Mouse (Mus musculus) hindbrain, postnatal 0 days (tissue): ENCODE measurements around the gene Zfp607b. TPM values are rescaled to one million over a fixed set of nuclear protein-coding genes. Genes with fewer than 3 reads are reported as not detected.

Experiments used
- ATAC-seq: fragments of 200-750 bp; cut with Nextera tagmentation; 2 replicates; pipeline ENCODE4 v1.8.0; 2017; ENCODE audit warnings: mild to moderate bottlenecking, moderate TSS enrichment, moderate library complexity
- DNase-seq: peaks from one replicate; pipeline ENCODE4 v3.0.0-alpha.2; 2015; ENCODE audit warnings: low spot score
- H3K27ac ChIP-seq: fragments of 300-500 bp; sonication (generic); 2 replicates; pipeline ENCODE4 v1.5.1; 2014; ENCODE audit warnings: mild to moderate bottlenecking
- H3K27me3 ChIP-seq: fragments of 300-500 bp; sonication (generic); 2 replicates; pipeline ENCODE4 v1.6.1; 2014; ENCODE audit warnings: low read length, mixed read lengths; ENCODE audit not compliant: insufficient read depth
- H3K36me3 ChIP-seq: fragments of 300-500 bp; sonication (generic); 2 replicates; pipeline ENCODE4 v1.6.1; 2014; ENCODE audit warnings: low read length, mixed read lengths; ENCODE audit not compliant: insufficient read depth
- H3K4me1 ChIP-seq: fragments of 300-500 bp; sonication (generic); 2 replicates; pipeline ENCODE4 v1.6.1; 2014; ENCODE audit warnings: antibody characterized with exemption, low read length, mixed read lengths; ENCODE audit not compliant: insufficient read depth
- H3K4me2 ChIP-seq: fragments of 300-500 bp; sonication (generic); 2 replicates; pipeline ENCODE4 v1.6.1; 2014; ENCODE audit warnings: low read depth, mild to moderate bottlenecking, low read length, moderate library complexity, mixed read lengths
- H3K4me3 ChIP-seq: fragments of 300-500 bp; sonication (generic); 2 replicates; pipeline ENCODE4 v1.5.1; 2014; ENCODE audit warnings: low read length
- H3K9ac ChIP-seq: fragments of 300-500 bp; sonication (generic); replicated peaks from 2 replicates; pipeline ENCODE4 v1.6.1; 2014; ENCODE audit warnings: mild to moderate bottlenecking, low read length, moderate library complexity, mixed read lengths
- H3K9me3 ChIP-seq: fragments of 300-500 bp; sonication (generic); 2 replicates; pipeline ENCODE4 v1.6.1; 2016; ENCODE audit warnings: low read length, mixed read lengths
- CTCF ChIP-seq: IDR thresholded peaks from 2 replicates; pipeline ENCODE4 v1.5.1; 2016; ENCODE audit warnings: antibody characterized with exemption, control low read depth, low read depth
- WGBS: fragments of 180-500 bp; shearing (Covaris S2); extraction: QIAGEN DNeasy Blood & Tissue Kit; methylation state at CpG from one replicate; pipeline ENCODE4 v1.1.7; 2014; 5-methylcytosine and 5-hydroxymethylcytosine counted together
- polyA plus RNA-seq: library from polyadenylated mRNA; unstranded; fragments of >200 nt; fragmentation: Nextera tagmentation; extraction: Ambion mirVana; gene quantifications from 2 replicates; pipeline ENCODE4 v1.2.1, GENCODE M21; 2015
- total RNA-seq: library from RNA; depleted of rRNA; stranded (reverse); fragments of >200 nt; gene quantifications from 2 replicates; pipeline ENCODE4 v1.2.3, GENCODE M21; 2014

The Zfp607b gene
- total and polyA plus RNA-seq, 2 experiments from 2014 or later: 5.6 to 8.5 TPM

GRCm38 (mm10) chr7:27653681-27654437, 35.3 kb upstream of the Zfp607b start, which contains the start of gene Ttc9b:
Ttc9b (plus strand) TSS chr7:27653915.
- Histone ChIP-seq H3K9ac (peak within 1 kb of the TSS; percentile 82), H3K27ac (peak within 1 kb of the TSS; percentile 92), H3K9me3 (no peaks in the 10 kb centered on the region), H3K27me3 (no peaks in the 10 kb centered on the region), H3K4me1 (no peaks in the 10 kb centered on the region), H3K4me3 (peak within 1 kb of the TSS; percentile 55), H3K36me3 (peaks cover 17% of the 10 kb centered on the region; the same call in 1 of the 2 replicates), H3K4me2 (peak within 1 kb of the TSS; percentile 62)
- 2% methylated on average over 54 of the region's 62 CpGs for WGBS
- DNase-seq (peak; percentile 91), ATAC-seq (peak; percentile 76)
- TF ChIP-seq CTCF: peak; percentile 49

- Histone ChIP-seq H3K4me1 (no peaks in the 10 kb centered on the region), H3K4me2 (peak overlapping the region; percentile 62), H3K4me3 (peak overlapping the region; percentile 55), H3K9ac (peak overlapping the region; percentile 82), H3K36me3 (peaks cover 17% of the 10 kb centered on the region; the same call in 1 of the 2 replicates), H3K9me3 (no peaks in the 10 kb centered on the region), H3K27ac (peak overlapping the region; percentile 92), H3K27me3 (no peaks in the 10 kb centered on the region)
- TF ChIP-seq CTCF: peak; percentile 71
- DNase-seq (peak; percentile 70), ATAC-seq (no peak)
- WGBS: 62% methylated on average over 20 of the region's 20 CpGs
These were observed 34.4 kb upstream of the Zfp607b start for GRCm38 (mm10) chr7:27654607-27655276.

- DNase-seq: no peak
- Histone ChIP-seq H3K9me3 (no peaks in the 10 kb centered on the region), H3K4me2 (peak overlapping the region; percentile 62; the same call in 1 of the 2 replicates), H3K27me3 (no peaks in the 10 kb centered on the region), H3K9ac (no peak overlapping the region), H3K36me3 (peaks cover 17% of the 10 kb centered on the region; the same call in 1 of the 2 replicates), H3K4me1 (no peaks in the 10 kb centered on the region), H3K27ac (no peak overlapping the region), H3K4me3 (no peak overlapping the region)
- ATAC-seq: no peak
- no peak for TF ChIP-seq CTCF
- 72% methylated on average over 11 of the region's 11 CpGs for WGBS
These were observed 33.6 kb upstream of the Zfp607b start for GRCm38 (mm10) chr7:27655545-27655944.

- Histone ChIP-seq H3K27me3 (no peaks in the 10 kb centered on the region), H3K4me1 (no peaks in the 10 kb centered on the region), H3K9ac (no peak overlapping the region), H3K9me3 (no peaks in the 10 kb centered on the region), H3K36me3 (peaks cover 19% of the 10 kb centered on the region; the same call in 1 of the 2 replicates), H3K4me3 (no peak overlapping the region), H3K27ac (no peak overlapping the region), H3K4me2 (no peak overlapping the region)
- 84% methylated on average over 16 of the region's 16 CpGs for WGBS
- DNase-seq (no peak), ATAC-seq (no peak)
- no peak for TF ChIP-seq CTCF
These were observed 32.5 kb upstream of the Zfp607b start for GRCm38 (mm10) chr7:27656600-27656999.

- WGBS: 42% methylated on average over 47 of the region's 53 CpGs
- Histone ChIP-seq H3K4me1 (no peaks in the 10 kb centered on the region), H3K36me3 (peaks cover 24% of the 10 kb centered on the region; the same call in 1 of the 2 replicates), H3K27me3 (no peaks in the 10 kb centered on the region), H3K4me3 (no peak overlapping the region), H3K27ac (no peak overlapping the region), H3K9ac (no peak overlapping the region), H3K9me3 (no peaks in the 10 kb centered on the region), H3K4me2 (no peak overlapping the region)
- TF ChIP-seq CTCF: no peak
- ATAC-seq (no peak), DNase-seq (no peak)
These were observed 31.2 kb upstream of the Zfp607b start for GRCm38 (mm10) chr7:27657824-27658395.

- no peaks in the 10 kb centered on the region for H3K4me1 ChIP-seq
- peak; percentile 41 for TF ChIP-seq CTCF
- 68% methylated on average over 14 of the region's 14 CpGs for WGBS
- no peak overlapping the region for H3K9ac ChIP-seq
- H3K4me2 ChIP-seq: no peak overlapping the region
- H3K4me3 ChIP-seq: no peak overlapping the region
- no peaks in the 10 kb centered on the region for H3K27me3 ChIP-seq
- ATAC-seq: no peak
- peaks cover 24% of the 10 kb centered on the region; the same call in 1 of the 2 replicates for H3K36me3 ChIP-seq
- no peak overlapping the region for H3K27ac ChIP-seq
- DNase-seq: peak; percentile 29
- no peaks in the 10 kb centered on the region for H3K9me3 ChIP-seq
These were observed 30.2 kb upstream of the Zfp607b start for GRCm38 (mm10) chr7:27658712-27659663.
